Mouse (Mus musculus) Muller cell, postnatal 12 days (primary cell): ENCODE data around the gene Sall1.

Experiments
- DNase-seq: peaks from one replicate; pipeline ENCODE4 v3.0.0-alpha.2; 2015; ENCODE audit errors: inconsistent ontology term

Sall1 gene

DNA sequence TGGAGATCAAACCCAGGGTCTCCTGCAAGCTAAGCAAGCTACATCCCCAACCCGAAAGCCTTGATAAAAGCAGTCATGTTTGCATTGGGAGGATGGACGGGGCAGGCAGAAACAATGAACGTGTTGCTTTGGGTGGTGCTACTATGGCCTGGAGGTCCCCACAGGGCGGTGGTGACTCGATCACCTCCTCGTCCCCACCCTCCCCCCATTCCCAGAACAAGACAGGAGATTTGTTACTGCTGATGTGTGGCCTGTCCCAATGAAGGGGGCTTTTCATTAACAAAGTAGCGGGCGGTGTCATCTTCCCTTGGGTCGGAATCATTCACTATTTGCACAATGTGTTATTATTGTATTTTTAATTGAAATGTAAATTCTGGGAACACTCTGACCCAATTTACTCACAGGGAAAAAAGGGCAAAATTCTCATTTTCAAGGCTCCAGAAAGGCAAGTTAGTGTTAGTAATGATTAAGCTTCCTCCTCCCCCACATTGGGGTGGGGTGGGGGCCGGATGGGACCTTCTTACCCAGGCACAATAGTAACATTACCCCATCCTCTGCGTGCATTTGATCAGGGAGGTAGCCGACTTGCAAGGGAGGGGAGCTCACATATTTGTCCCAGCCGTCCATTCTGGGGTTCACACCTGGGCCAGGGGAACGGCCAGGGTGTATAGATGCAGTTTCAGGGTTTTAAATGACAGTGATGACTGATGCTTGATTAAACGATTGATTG lies 52.0 kb downstream of the Sall1 start:
- no peak for DNase-seq

DNA sequence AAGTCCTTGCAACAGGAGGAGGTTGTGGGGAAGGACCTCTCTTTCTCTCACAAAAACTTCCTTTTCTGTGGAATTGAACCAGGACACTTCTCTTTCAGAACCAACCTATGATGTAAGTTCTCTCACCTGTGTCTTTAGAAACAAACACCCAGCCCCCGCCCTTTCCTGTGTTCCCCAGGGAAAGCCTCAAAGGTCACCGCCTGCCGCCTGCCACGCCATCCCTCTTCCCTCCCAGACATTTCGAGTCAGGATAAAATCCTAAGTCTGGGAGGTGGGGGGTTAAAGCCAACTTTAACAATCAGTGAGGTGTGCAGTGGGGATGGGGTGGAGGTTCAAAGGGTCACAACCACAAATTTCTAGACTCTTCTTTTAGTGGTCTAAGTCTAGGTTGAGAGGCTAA lies 52.8 kb downstream of the Sall1 start:
- DNase-seq, result no peak

- DNase-seq, result no peak
Measured at GRCm38 (mm10) chr8:88989002-88989401, 55.0 kb downstream of the Sall1 start.

- DNase-seq, result no peak
Measured at GRCm38 (mm10) chr8:88983468-88983867, 60.5 kb downstream of the Sall1 start.
